Mouse (Mus musculus) erythroblast, embryonic 14.5 days (primary cell): Measurements from ENCODE around the gene Htra2. TPM values are rescaled to one million over a fixed set of nuclear protein-coding genes. Genes with fewer than 3 reads are reported as not detected.

Experiments used
- H3K27me3 ChIP-seq: 2 replicates; pipeline ENCODE4 v1.6.1; 2012; ENCODE audit warnings: inconsistent platforms; ENCODE audit not compliant: control insufficient read depth
- H3K36me3 ChIP-seq: 2 replicates; pipeline ENCODE4 v1.6.1; 2012; ENCODE audit warnings: mild to moderate bottlenecking, inconsistent platforms; ENCODE audit not compliant: control insufficient read depth
- H3K4me1 ChIP-seq: 2 replicates; pipeline ENCODE4 v1.6.1; 2012; ENCODE audit warnings: inconsistent platforms; ENCODE audit not compliant: control insufficient read depth
- H3K4me3 ChIP-seq: replicated peaks from 2 replicates; pipeline ENCODE3; 2012; ENCODE audit warnings: moderate library complexity, mild to moderate bottlenecking, inconsistent platforms
- H3K9me3 ChIP-seq: 2 replicates; pipeline ENCODE4 v1.6.1; 2012; ENCODE audit warnings: low read length, inconsistent platforms, mixed read lengths; ENCODE audit not compliant: control insufficient read depth
- GATA1 ChIP-seq: IDR thresholded peaks from 2 replicates; pipeline ENCODE4 v1.6.1; 2012; ENCODE audit warnings: low read length, inconsistent platforms, mixed read lengths
- TAL1 ChIP-seq: IDR thresholded peaks from 3 replicates; pipeline ENCODE4 v1.6.1; 2012; ENCODE audit warnings: low read length, inconsistent platforms, mixed read lengths
- polyA plus RNA-seq: library from polyadenylated mRNA; stranded (reverse); fragments of >175 nt; gene quantifications from 2 replicates; pipeline ENCODE4 v1.2.3, GENCODE M21; 2012

Htra2 gene
- polyA plus RNA-seq, 1 experiment: 6.2 TPM

DNA sequence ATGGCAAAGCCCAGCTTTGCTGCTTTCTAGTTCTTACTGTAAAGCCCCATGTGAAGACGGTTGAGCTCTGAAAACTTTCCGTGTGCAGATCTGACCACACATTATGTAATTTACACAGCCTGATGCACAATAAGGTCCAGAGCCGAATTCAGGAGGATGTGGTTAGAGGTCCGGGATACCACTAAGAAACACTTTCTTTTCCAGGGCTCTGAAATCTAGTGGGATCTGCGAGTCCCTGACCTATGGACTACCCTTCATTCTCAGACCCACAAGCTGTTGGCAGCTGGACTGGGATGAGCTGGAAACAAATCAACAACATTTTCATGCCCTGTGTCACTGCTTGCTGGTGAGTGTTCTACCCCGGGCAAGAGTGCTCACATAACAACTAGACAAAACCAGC, 49.0 kb downstream of the Htra2 start:
- no peak for TF ChIP-seq TAL1
- no peak for TF ChIP-seq GATA1
- Histone ChIP-seq H3K4me3 (no peak overlapping the region), H3K27me3 (no peaks in the 10 kb centered on the region)

DNA sequence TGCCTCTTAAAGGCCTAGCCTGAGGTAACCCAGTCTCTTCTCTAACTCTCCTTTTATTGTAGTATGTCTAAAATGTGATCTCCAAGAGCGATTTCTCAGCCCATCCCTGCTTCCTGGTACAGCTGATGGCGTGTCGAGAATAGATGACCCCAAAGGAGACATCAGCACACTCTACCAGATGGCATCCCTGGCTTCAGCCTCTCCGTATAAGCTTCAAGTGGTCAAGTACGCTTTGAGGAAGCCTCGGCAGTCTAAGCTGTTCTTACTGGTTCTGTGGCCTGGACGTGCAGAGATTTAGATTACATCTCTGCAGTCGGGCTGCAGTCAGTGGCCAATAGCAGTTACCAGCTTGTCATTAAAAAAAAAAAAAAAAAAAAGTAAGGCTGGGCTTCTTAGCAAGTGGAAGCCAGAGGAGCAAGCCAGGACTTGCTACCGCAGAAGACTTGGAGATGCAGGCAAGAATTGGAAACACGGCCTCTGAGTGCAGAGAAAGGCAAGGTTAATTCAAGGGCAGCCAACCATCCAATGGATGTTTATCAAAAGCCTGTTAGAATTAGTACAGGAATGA, 49.5 kb downstream of the Htra2 start:
- Histone ChIP-seq H3K36me3 (peaks cover 4% of the 10 kb centered on the region), H3K4me1 (peaks cover 80% of the 10 kb centered on the region), H3K4me3 (no peak overlapping the region), H3K9me3 (peaks cover 3% of the 10 kb centered on the region; the same call in 1 of the 2 replicates), H3K27me3 (no peaks in the 10 kb centered on the region)
- TF ChIP-seq TAL1 (no peak), GATA1 (no peak)

More for the DNA sequence above, 49.0 kb downstream of the Htra2 start:
- H3K36me3 ChIP-seq: peaks cover 4% of the 10 kb centered on the region
- H3K9me3 ChIP-seq: peaks cover 3% of the 10 kb centered on the region; the same call in 1 of the 2 replicates
- H3K4me1 ChIP-seq: peaks cover 86% of the 10 kb centered on the region

GRCm38 (mm10) chr6:83004872-83005271, 50.2 kb downstream of the Htra2 start:
- H3K27me3 ChIP-seq: no peaks in the 10 kb centered on the region
- no peak overlapping the region for H3K4me3 ChIP-seq
- TF ChIP-seq GATA1: no peak
- no peak for TF ChIP-seq TAL1
- H3K36me3 ChIP-seq: peaks cover 4% of the 10 kb centered on the region
- peaks cover 3% of the 10 kb centered on the region; the same call in 1 of the 2 replicates for H3K9me3 ChIP-seq
- peaks cover 78% of the 10 kb centered on the region for H3K4me1 ChIP-seq

DNA sequence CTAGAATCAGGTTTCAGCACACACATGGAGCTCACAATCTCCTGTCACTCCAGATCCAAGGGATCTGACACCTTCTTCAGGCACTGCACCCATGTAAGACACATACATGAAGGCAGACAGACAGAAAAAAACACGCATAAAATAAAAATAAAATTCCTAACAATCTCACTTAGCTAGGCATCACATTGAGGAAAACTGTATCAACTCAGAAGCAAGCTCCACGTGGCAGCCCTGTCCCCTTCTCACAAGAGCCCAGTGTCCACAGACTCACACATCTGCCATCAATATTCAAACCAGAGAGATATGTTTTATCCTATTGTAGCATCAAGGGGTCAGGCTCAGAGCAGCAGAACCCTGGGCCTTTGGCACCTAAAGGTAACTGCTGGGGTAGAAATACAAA, 50.8 kb downstream of the Htra2 start:
- Histone ChIP-seq H3K36me3 (peaks cover 4% of the 10 kb centered on the region), H3K9me3 (peaks cover 3% of the 10 kb centered on the region; the same call in 1 of the 2 replicates), H3K4me1 (peaks cover 77% of the 10 kb centered on the region), H3K4me3 (peak overlapping the region; percentile 44), H3K27me3 (no peaks in the 10 kb centered on the region)
- TF ChIP-seq TAL1: no peak
- no peak for TF ChIP-seq GATA1

DNA sequence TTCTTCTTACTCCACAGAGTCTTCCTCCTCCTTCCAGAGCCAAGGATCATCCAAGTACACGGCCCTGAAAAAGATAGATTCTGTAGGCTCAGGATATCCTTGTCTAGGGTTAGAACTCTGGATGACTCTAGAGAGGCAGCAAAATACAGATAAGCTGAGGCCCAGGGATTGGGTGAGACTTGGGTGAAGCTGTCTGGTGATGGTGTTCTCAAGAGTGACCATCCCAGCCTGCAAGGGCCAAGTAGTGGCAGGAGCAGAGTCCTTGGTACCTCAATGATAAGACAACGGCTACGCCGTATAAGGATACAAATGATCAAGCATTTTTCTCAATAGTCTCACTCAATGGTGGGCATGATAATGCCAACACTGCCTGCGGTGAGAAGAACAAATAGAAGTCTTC, 51.2 kb downstream of the Htra2 start:
- Histone ChIP-seq H3K27me3 (no peaks in the 10 kb centered on the region), H3K4me1 (peaks cover 76% of the 10 kb centered on the region), H3K36me3 (peaks cover 4% of the 10 kb centered on the region), H3K9me3 (peaks cover 3% of the 10 kb centered on the region; the same call in 1 of the 2 replicates), H3K4me3 (peak overlapping the region; percentile 44)
- peak; percentile 46; the same call in 1 of the 2 replicates for TF ChIP-seq GATA1
- TF ChIP-seq TAL1: no peak

DNA sequence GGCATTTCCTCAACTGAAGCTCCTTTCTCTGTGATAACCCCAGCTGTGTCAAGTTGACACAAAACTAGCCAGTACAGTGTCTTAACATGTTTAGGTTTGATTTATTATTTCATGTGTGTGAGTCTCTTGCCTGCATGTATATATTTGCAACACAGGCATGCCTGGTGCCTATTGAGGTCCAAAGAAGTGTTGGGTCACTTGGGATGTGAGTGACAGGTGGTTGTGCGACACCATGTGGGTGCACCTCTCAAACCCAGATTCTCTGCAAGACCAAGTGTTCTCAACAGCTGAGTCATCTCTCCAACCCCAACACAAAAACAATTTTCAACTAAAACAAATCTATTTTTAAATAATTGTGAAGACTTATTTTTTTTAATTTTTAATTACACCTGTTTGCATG, 52.0 kb downstream of the Htra2 start:
- peaks cover 78% of the 10 kb centered on the region for H3K4me1 ChIP-seq
- TF ChIP-seq GATA1 (no peak), TAL1 (no peak)
- no peaks in the 10 kb centered on the region for H3K9me3 ChIP-seq
- no peaks in the 10 kb centered on the region for H3K27me3 ChIP-seq
- no peak overlapping the region for H3K4me3 ChIP-seq
- H3K36me3 ChIP-seq: no peaks in the 10 kb centered on the region; the same call in 1 of the 2 replicates

Other genes with a start within 250 kb of the Htra2 start
- not detected in 2 replicates for gene Sema4f, start 115.5 kb downstream of the Htra2 start, polyA plus RNA-seq
- gene M1ap, start 108.4 kb downstream of the Htra2 start, polyA plus RNA-seq: 8.2 and 8.8 TPM in 2 replicates
- gene Dok1, start 21.8 kb downstream of the Htra2 start, polyA plus RNA-seq: 27.8 and 28.7 TPM in 2 replicates
- gene Loxl3, start 21.1 kb downstream of the Htra2 start, polyA plus RNA-seq: 0.01 and 0.02 TPM in 2 replicates
- gene Aup1, start 752 bp downstream of the Htra2 start, polyA plus RNA-seq: 310 and 339 TPM in 2 replicates
- 0.14 and 0.18 TPM in 2 replicates for gene Dqx1, start 2.6 kb upstream of the Htra2 start, polyA plus RNA-seq
- gene Tlx2, start 15.0 kb upstream of the Htra2 start, polyA plus RNA-seq: not detected in 2 replicates
- 1.5 and 2.2 TPM in 2 replicates for gene Pcgf1, start 22.6 kb upstream of the Htra2 start, polyA plus RNA-seq
- gene Lbx2, start 31.1 kb upstream of the Htra2 start, polyA plus RNA-seq: 0.05 TPM in 1 of 2 replicates, not detected in the other
- gene Ccdc142, start 46.3 kb upstream of the Htra2 start, polyA plus RNA-seq: 0.18 and 0.43 TPM in 2 replicates
- 0.18 and 0.27 TPM in 2 replicates for gene Gm42688, start 46.3 kb upstream of the Htra2 start, polyA plus RNA-seq
- gene Mrpl53, start 53.8 kb upstream of the Htra2 start, polyA plus RNA-seq: 12.3 and 12.8 TPM in 2 replicates
- 3.9 and 4.2 TPM in 2 replicates for gene Mogs, start 60.2 kb upstream of the Htra2 start, polyA plus RNA-seq
- 16.2 and 18.3 TPM in 2 replicates for gene Wbp1, start 66.3 kb upstream of the Htra2 start, polyA plus RNA-seq
- gene Ino80b, start 70.2 kb upstream of the Htra2 start, polyA plus RNA-seq: 26.4 TPM in 2 replicates
- 0.26 and 0.39 TPM in 2 replicates for gene Rtkn, start 80.2 kb upstream of the Htra2 start, polyA plus RNA-seq
- 0.01 and 0.02 TPM in 2 replicates for gene Wdr54, start 101.1 kb upstream of the Htra2 start, polyA plus RNA-seq
- not detected in 2 replicates for gene 1700003E16Rik, start 101.1 kb upstream of the Htra2 start, polyA plus RNA-seq
- 27.2 and 36.9 TPM in 2 replicates for gene Dctn1, start 110.6 kb upstream of the Htra2 start, polyA plus RNA-seq
- gene Slc4a5, start 164.6 kb upstream of the Htra2 start, polyA plus RNA-seq: 1.8 and 2.3 TPM in 2 replicates